Mouse (Mus musculus) liver, postnatal 0 days (tissue): Measurements from ENCODE around the gene Nkd2. TPM values are rescaled to one million over a fixed set of nuclear protein-coding genes. Genes with fewer than 3 reads are reported as not detected.

Experiments
- ATAC-seq: fragments of 200-750 bp; cut with Nextera tagmentation; 2 replicates; pipeline ENCODE4 v1.8.0; 2017; ENCODE audit warnings: mild to moderate bottlenecking, moderate library complexity
- DNase-seq: peaks from one replicate; pipeline ENCODE4 v3.0.0-alpha.2; 2016
- H3K27ac ChIP-seq: fragments of 300-500 bp; sonication (generic); 2 replicates; pipeline ENCODE4 v1.5.1; 2014; ENCODE audit warnings: antibody characterized with exemption, moderate library complexity, mild to moderate bottlenecking, low read depth
- H3K27me3 ChIP-seq: fragments of 300-500 bp; sonication (generic); 2 replicates; pipeline ENCODE4 v1.6.1; 2014; ENCODE audit warnings: low read length, control low read depth, mixed read lengths; ENCODE audit not compliant: insufficient read depth
- H3K36me3 ChIP-seq: fragments of 300-500 bp; sonication (generic); replicated peaks from 2 replicates; pipeline ENCODE4 v1.6.1; 2014; ENCODE audit warnings: mild to moderate bottlenecking, control low read depth, low read length, moderate library complexity, mixed read lengths; ENCODE audit not compliant: insufficient read depth
- H3K4me1 ChIP-seq: fragments of 300-500 bp; sonication (generic); 2 replicates; pipeline ENCODE4 v1.6.1; 2014; ENCODE audit warnings: antibody characterized with exemption, mild to moderate bottlenecking, control low read depth; ENCODE audit not compliant: insufficient read depth
- H3K4me2 ChIP-seq: fragments of 300-500 bp; sonication (generic); 2 replicates; pipeline ENCODE4 v1.6.1; 2014; ENCODE audit warnings: low read depth, mild to moderate bottlenecking, low read length, moderate library complexity, mixed read lengths
- H3K4me3 ChIP-seq: fragments of 300-500 bp; sonication (generic); 2 replicates; pipeline ENCODE4 v1.5.1; 2014; ENCODE audit warnings: low read depth, low read length
- H3K9ac ChIP-seq: fragments of 300-500 bp; sonication (generic); replicated peaks from 2 replicates; pipeline ENCODE4 v1.6.1; 2014; ENCODE audit warnings: mild to moderate bottlenecking, moderate library complexity
- H3K9me3 ChIP-seq: fragments of 300-500 bp; sonication (generic); 2 replicates; pipeline ENCODE4 v1.6.1; 2016; ENCODE audit warnings: mild to moderate bottlenecking, control low read depth, low read length, mixed read lengths
- CTCF ChIP-seq: sonication (generic); IDR thresholded peaks from 2 replicates; pipeline ENCODE4 v1.5.1; 2016; ENCODE audit warnings: antibody characterized with exemption, low read depth
- EP300 ChIP-seq: IDR thresholded peaks from 2 replicates; pipeline ENCODE4 v1.6.1; 2016; ENCODE audit warnings: antibody characterized with exemption, low read depth, mild to moderate bottlenecking
- WGBS: fragments of 180-500 bp; shearing (Covaris S2); extraction: QIAGEN DNeasy Blood & Tissue Kit; methylation state at CpG from one replicate; pipeline ENCODE4 v1.1.7; 2014; ENCODE audit not compliant: insufficient replicate concordance; 5-methylcytosine and 5-hydroxymethylcytosine counted together
- polyA plus RNA-seq: library from polyadenylated mRNA; unstranded; fragments of >200 nt; fragmentation: Nextera tagmentation; extraction: Ambion mirVana; gene quantifications from 2 replicates; pipeline ENCODE4 v1.2.1, GENCODE M21; 2015

Nkd2 gene
- polyA plus RNA-seq, 1 experiment from 2014 or later, result 0.13 TPM

- TF ChIP-seq CTCF (no peak), EP300 (no peak)
- H3K9ac ChIP-seq, result no peak overlapping the region
- H3K36me3 ChIP-seq, result no peaks in the 10 kb centered on the region
- H3K4me2 ChIP-seq, result no peak overlapping the region
- no peaks in the 10 kb centered on the region for H3K9me3 ChIP-seq
- H3K27me3 ChIP-seq, result no peaks in the 10 kb centered on the region
- no peak overlapping the region for H3K4me3 ChIP-seq
- DNase-seq (no peak), ATAC-seq (no peak)
- WGBS, result 77% methylated on average over 11 of the region's 11 CpGs
- H3K27ac ChIP-seq, result no peak overlapping the region
- no peaks in the 10 kb centered on the region for H3K4me1 ChIP-seq
These were observed 8.3 kb downstream of the Nkd2 start for GRCm38 (mm10) chr13:73839137-73839548.

GRCm38 (mm10) chr13:73837708-73838107 lies 9.7 kb downstream of the Nkd2 start:
- no peaks in the 10 kb centered on the region for H3K9me3 ChIP-seq
- 63% methylated on average over 8 of the region's 8 CpGs for WGBS

GRCm38 (mm10) chr13:73836491-73836890 lies 10.9 kb downstream of the Nkd2 start:
- no peak overlapping the region for H3K9ac ChIP-seq
- no peaks in the 10 kb centered on the region for H3K4me1 ChIP-seq
- no peak overlapping the region for H3K27ac ChIP-seq
- 79% methylated on average over 6 of the region's 6 CpGs for whole genome bisulfite sequencing
- no peak overlapping the region for H3K4me2 ChIP-seq
- H3K4me3 ChIP-seq, result no peak overlapping the region
- no peak for DNase-seq
- H3K9me3 ChIP-seq, result no peaks in the 10 kb centered on the region
- H3K36me3 ChIP-seq, result no peaks in the 10 kb centered on the region
- no peak for ATAC-seq
- TF ChIP-seq CTCF, result no peak
- no peak for TF ChIP-seq EP300
- H3K27me3 ChIP-seq, result no peaks in the 10 kb centered on the region

More at GRCm38 (mm10) chr13:73837708-73838107, 9.7 kb downstream of the Nkd2 start:
- Histone ChIP-seq H3K27me3 (no peaks in the 10 kb centered on the region), H3K27ac (no peak overlapping the region), H3K4me3 (no peak overlapping the region), H3K4me1 (no peaks in the 10 kb centered on the region), H3K4me2 (no peak overlapping the region), H3K9ac (no peak overlapping the region), H3K36me3 (no peaks in the 10 kb centered on the region)
- DNase-seq (no peak), ATAC-seq (no peak)
- TF ChIP-seq EP300, result no peak
- TF ChIP-seq CTCF, result no peak

GRCm38 (mm10) chr13:73835791-73836190 lies 11.6 kb downstream of the Nkd2 start:
- Histone ChIP-seq H3K9me3 (no peaks in the 10 kb centered on the region), H3K4me3 (no peak overlapping the region), H3K9ac (no peak overlapping the region), H3K36me3 (no peaks in the 10 kb centered on the region), H3K27me3 (no peaks in the 10 kb centered on the region), H3K27ac (no peak overlapping the region), H3K4me2 (no peak overlapping the region), H3K4me1 (no peaks in the 10 kb centered on the region)
- WGBS, result 56% methylated on average over 4 of the region's 4 CpGs
- ATAC-seq, result no peak
- TF ChIP-seq CTCF (no peak), EP300 (no peak)
- no peak for DNase-seq

GRCm38 (mm10) chr13:73833809-73834208 lies 13.6 kb downstream of the Nkd2 start:
- 72% methylated on average over 12 of the region's 12 CpGs for WGBS
- no peak overlapping the region for H3K4me2 ChIP-seq
- H3K4me3 ChIP-seq, result no peak overlapping the region
- H3K9ac ChIP-seq, result no peak overlapping the region
- no peaks in the 10 kb centered on the region for H3K27me3 ChIP-seq
- DNase-seq, result no peak
- ATAC-seq, result no peak
- H3K9me3 ChIP-seq, result no peaks in the 10 kb centered on the region
- no peaks in the 10 kb centered on the region for H3K36me3 ChIP-seq
- no peaks in the 10 kb centered on the region for H3K4me1 ChIP-seq
- no peak overlapping the region for H3K27ac ChIP-seq
- TF ChIP-seq CTCF (no peak), EP300 (no peak)

- Histone ChIP-seq H3K9me3 (no peaks in the 10 kb centered on the region), H3K4me3 (no peak overlapping the region), H3K27ac (no peak overlapping the region), H3K36me3 (no peaks in the 10 kb centered on the region), H3K27me3 (no peaks in the 10 kb centered on the region), H3K4me2 (no peak overlapping the region), H3K9ac (no peak overlapping the region), H3K4me1 (no peaks in the 10 kb centered on the region)
- ATAC-seq (no peak), DNase-seq (peak; percentile 69)
- 3% methylated on average over 2 of the region's 2 CpGs for WGBS
- TF ChIP-seq CTCF, result peak; percentile 94
- no peak for TF ChIP-seq EP300
These were observed 15.9 kb downstream of the Nkd2 start for GRCm38 (mm10) chr13:73831486-73831885.

- no peak overlapping the region for H3K27ac ChIP-seq
- TF ChIP-seq EP300, result no peak
- H3K4me2 ChIP-seq, result no peak overlapping the region
- H3K9ac ChIP-seq, result no peak overlapping the region
- H3K4me3 ChIP-seq, result no peak overlapping the region
- H3K27me3 ChIP-seq, result no peaks in the 10 kb centered on the region
- no peaks in the 10 kb centered on the region for H3K36me3 ChIP-seq
- 71% methylated on average over 8 of the region's 8 CpGs for WGBS
- ATAC-seq, result no peak
- H3K9me3 ChIP-seq, result no peaks in the 10 kb centered on the region
- H3K4me1 ChIP-seq, result 0 out of 2 replicates have a peak, but pooled peaks cover 2% of the 10 kb centered on the region
- DNase-seq, result no peak
These were observed 20.2 kb downstream of the Nkd2 start for GRCm38 (mm10) chr13:73827243-73827642.
